Mouse (Mus musculus) heart, adult 11 months (tissue): ENCODE data around the gene Cd48.

Experiments
- DNase-seq: peaks from one replicate; pipeline ENCODE4 v3.0.0; 2022

Cd48 gene

GRCm38 (mm10) chr1:171681531-171682299 lies at the start of gene Cd48:
TSS of gene Cd48 (plus strand) at chr1:171682009.
- no peak for DNase-seq

DNA sequence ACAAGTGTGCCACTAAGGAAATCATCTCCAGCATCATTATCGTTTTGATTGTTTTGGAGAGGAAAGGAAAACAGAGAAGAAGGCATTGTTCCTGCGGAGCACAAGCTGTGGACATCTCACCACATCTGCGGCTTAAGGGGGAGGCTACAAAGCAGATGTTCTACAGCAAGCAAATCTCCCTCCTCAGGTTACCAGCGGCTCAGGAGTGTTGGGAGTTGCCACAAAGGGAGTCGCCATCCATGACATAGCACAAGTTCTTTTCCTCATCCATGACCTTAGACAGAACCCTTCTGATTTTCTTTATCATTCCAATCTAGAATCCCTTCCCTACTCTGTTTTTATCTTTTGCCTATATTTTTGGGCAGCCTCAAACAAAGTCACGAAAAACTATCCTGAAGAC lies 46.1 kb upstream of the Cd48 start:
- peak; percentile 30 for DNase-seq

- peak; percentile 90 for DNase-seq
Measured at GRCm38 (mm10) chr1:171637101-171637500, 44.7 kb upstream of the Cd48 start.

GRCm38 (mm10) chr1:171638686-171639085 lies 43.1 kb upstream of the Cd48 start:
- peak; percentile 87 for DNase-seq

DNA sequence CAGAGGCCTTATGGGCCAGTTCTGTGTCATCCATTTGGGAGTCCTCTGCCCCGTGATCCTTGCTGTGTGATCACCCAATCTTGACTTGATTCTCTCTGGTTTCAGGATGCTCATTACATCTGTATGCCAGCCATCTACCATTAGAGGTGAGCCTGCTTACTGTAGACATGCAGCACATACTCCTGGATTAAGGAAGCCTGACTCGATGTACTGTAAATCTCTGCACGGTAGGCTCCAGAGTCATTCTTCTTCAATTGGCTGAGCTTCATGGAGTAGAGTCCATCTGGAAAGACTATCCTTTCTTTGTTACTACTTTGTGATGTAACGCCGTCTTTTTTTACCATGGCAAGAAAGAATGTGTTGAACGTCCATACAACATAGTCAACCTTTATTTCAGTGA lies 41.0 kb upstream of the Cd48 start:
- peak; percentile 67 for DNase-seq

DNA sequence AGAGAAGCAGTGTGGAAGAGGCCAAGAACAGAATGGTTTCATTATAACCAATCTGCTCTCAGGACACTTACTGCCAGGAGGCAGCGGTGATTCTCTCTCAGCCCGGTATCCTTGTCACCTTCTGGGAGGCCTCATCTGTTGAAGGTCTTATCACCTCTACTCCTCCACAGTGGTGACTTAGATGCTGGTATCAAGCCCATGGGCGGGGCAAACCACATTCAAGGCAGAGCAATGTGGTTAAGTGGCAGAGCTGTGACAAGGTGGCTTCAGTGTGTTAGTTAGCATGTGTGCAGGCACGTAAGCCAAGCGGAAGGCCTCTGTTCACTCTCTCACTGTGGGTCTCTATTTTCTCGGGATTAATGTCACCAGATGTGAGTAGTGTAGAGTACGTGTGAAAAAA lies 38.2 kb upstream of the Cd48 start:
- peak; percentile 86 for DNase-seq

DNA sequence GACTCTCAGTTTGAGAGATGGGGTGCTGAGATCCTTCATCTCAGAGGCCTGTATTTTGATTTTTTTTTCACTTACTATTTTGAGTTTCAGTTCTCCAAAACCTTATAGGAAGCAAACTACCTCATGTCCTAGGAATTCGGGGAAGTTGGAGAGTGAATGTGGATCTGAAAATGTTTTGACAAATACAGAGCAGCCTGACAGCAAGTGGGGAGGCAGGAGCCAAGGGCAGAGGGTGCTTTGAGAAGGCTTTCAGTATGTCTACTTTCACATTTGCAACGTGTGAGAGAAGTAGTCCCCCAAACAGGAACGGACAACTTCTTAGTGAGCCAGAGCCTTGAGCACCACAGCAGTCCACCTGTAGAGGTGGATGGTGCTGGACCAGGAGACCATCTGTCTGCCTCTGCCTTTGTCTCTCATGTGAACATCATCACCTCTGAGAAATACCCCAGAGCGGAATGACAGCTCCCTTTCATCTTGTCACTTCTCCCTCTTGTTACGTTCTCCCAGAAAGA lies 35.3 kb upstream of the Cd48 start:
- peak; percentile 88 for DNase-seq

DNA sequence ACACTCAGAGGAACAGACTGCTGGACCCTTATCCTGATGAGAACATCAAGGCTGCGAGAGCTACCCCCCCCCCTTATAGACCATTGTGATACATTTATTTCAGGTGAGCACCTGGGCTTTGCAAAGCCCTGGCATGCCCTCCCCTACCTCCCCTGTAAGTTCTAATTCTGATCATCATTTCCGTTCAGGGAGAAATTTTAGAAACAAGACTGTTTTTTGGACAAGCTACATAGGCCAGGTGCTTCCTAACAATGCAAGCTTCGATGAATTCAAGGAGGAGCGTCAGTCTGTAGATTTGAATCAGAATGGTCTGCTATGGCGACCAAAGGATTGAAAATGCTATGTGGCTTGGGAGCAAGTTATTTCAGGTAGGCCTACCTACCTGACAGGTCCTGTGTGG lies 34.1 kb upstream of the Cd48 start:
- peak; percentile 66 for DNase-seq

- peak; percentile 44 for DNase-seq
Measured at GRCm38 (mm10) chr1:171648840-171649239, 33.0 kb upstream of the Cd48 start.

- peak; percentile 55 for DNase-seq
Measured at GRCm38 (mm10) chr1:171652734-171653133, 29.1 kb upstream of the Cd48 start, which contains the start of gene Slamf7. TSS of gene Slamf7 (minus strand) at chr1:171653035.

- peak; percentile 85 for DNase-seq
Measured at GRCm38 (mm10) chr1:171658561-171658991, 23.2 kb upstream of the Cd48 start.

- peak; percentile 19 for DNase-seq
Measured at GRCm38 (mm10) chr1:171660423-171660822, 21.4 kb upstream of the Cd48 start.

- DNase-seq = peak; percentile 8
Measured at GRCm38 (mm10) chr1:171661482-171661881, 20.3 kb upstream of the Cd48 start.

DNA sequence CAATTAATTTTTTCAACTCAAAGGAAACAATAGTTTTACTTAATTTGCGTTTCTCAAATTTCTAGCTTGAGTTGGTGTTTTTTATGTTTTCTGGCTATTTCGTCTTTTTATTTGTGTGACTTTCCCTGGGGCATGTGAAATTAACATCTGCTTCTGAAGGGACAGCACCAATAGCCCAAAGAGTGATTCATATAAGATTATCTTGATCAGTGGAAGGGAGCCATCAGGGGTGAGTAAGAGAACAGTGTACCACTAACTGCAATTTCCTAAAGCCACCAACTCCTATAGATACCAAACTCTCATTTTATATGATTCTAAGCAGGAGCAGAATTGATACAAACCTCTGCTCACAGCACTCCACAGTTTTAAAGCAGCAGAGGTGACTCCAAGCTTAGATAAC lies 18.1 kb upstream of the Cd48 start:
- peak; percentile 21 for DNase-seq

GRCm38 (mm10) chr1:171666350-171666749 lies 15.5 kb upstream of the Cd48 start:
- peak; percentile 8 for DNase-seq

GRCm38 (mm10) chr1:171667160-171667559 lies 14.6 kb upstream of the Cd48 start:
- DNase-seq = peak; percentile 5

GRCm38 (mm10) chr1:171672451-171672850 lies 9.4 kb upstream of the Cd48 start:
- peak; percentile 16 for DNase-seq

- DNase-seq = peak; percentile 93
Measured at GRCm38 (mm10) chr1:171672854-171673475, 8.8 kb upstream of the Cd48 start.

- DNase-seq = peak; percentile 31
Measured at GRCm38 (mm10) chr1:171674467-171674866, 7.3 kb upstream of the Cd48 start.

DNA sequence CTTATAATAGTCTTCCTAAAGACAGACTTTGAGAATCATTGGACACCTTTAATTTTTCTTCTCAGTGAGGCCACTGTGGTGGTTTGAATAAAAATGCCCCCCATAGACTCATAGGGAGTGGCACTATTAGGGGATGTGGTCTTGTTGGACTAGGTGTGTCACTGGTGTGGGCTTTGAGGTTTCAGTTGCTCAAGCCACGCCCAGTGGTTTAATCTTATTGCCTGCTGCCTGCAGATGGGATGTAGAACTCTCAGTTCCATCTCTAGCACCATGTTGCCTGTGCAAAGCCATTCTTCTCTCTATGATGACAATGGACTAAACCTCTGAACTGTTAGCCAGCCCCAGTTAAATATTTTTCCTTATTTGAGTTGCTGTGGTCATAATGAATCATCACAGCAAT lies 4.1 kb upstream of the Cd48 start:
- no peak for DNase-seq

- peak; percentile 93 for DNase-seq
Measured at GRCm38 (mm10) chr1:171681009-171681408, 800 bp upstream of the Cd48 start.

- DNase-seq = no peak
Measured at GRCm38 (mm10) chr1:171684923-171685322, 3.1 kb downstream of the Cd48 start.

GRCm38 (mm10) chr1:171687320-171687719 lies 5.5 kb downstream of the Cd48 start:
- DNase-seq = no peak

DNA sequence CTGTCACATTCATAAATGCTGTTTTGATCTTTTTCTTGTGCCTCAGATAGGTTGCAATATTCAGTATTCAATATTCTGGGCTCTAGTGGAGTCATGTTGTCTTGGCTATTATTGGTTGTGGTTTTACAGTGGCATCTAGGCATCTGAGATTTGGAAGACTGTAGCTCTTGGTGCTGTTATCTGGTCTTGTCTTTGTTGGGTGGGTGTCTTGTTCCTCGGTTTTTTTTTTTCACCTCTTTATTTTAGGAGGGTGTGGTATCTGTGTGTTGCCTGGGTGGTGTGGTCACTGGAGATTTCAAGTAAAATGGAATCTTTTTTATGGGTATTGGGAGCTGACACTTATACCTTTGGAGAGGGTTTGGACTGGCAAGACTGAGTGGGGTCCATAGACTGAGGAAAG lies 12.1 kb downstream of the Cd48 start:
- no peak for DNase-seq
